Mouse (Mus musculus) limb, embryonic 13.5 days (tissue): ENCODE measurements at regions not wholly inside any gene's neighbourhood (a gene's known extent, or its start where the extent isn't known, plus 50 kb on each side); places are given as distances from the start of the nearest gene placed in this dataset.
A peak's percentile ranks its signal among the peaks of the same experiment; 100 is the strongest.

ENCODE experiments used
- ATAC-seq: fragments of 200-750 bp; cut with Nextera tagmentation; 2 replicates; pipeline ENCODE4 v1.8.0; 2017; ENCODE audit warnings: low read depth, moderate number of reproducible peaks, moderate TSS enrichment; ENCODE audit not compliant: low FRiP score
- H3K27ac ChIP-seq: fragments of 300-500 bp; sonication (generic); 2 replicates; pipeline ENCODE4 v1.5.1; 2015; ENCODE audit warnings: inconsistent platforms, mild to moderate bottlenecking, moderate library complexity
- H3K27me3 ChIP-seq: fragments of 300-500 bp; sonication (generic); 2 replicates; pipeline ENCODE4 v1.6.1; 2015; ENCODE audit warnings: mild to moderate bottlenecking, inconsistent platforms
- H3K36me3 ChIP-seq: fragments of 300-500 bp; sonication (generic); 2 replicates; pipeline ENCODE4 v1.6.1; 2015; ENCODE audit warnings: inconsistent platforms, mild to moderate bottlenecking, moderate library complexity
- H3K4me1 ChIP-seq: fragments of 300-500 bp; sonication (generic); 2 replicates; pipeline ENCODE4 v1.6.1; 2015; ENCODE audit warnings: inconsistent platforms
- H3K4me2 ChIP-seq: fragments of 300-500 bp; sonication (generic); replicated peaks from 2 replicates; pipeline ENCODE4 v1.6.1; 2015; ENCODE audit warnings: inconsistent platforms, mild to moderate bottlenecking, moderate library complexity
- H3K4me3 ChIP-seq: fragments of 300-500 bp; sonication (generic); 2 replicates; pipeline ENCODE4 v1.5.1; 2015; ENCODE audit warnings: moderate library complexity, mild to moderate bottlenecking, inconsistent platforms
- H3K9ac ChIP-seq: fragments of 300-500 bp; sonication (generic); 2 replicates; pipeline ENCODE4 v1.6.1; 2015; ENCODE audit warnings: mild to moderate bottlenecking, inconsistent platforms
- H3K9me3 ChIP-seq: fragments of 300-500 bp; sonication (generic); 2 replicates; pipeline ENCODE4 v1.6.1; 2016; ENCODE audit warnings: inconsistent platforms
- WGBS: fragments of 180-500 bp; shearing (Covaris S2); methylation state at CpG from one replicate; pipeline ENCODE4 v1.1.7; 2015; 5-methylcytosine and 5-hydroxymethylcytosine counted together

DNA sequence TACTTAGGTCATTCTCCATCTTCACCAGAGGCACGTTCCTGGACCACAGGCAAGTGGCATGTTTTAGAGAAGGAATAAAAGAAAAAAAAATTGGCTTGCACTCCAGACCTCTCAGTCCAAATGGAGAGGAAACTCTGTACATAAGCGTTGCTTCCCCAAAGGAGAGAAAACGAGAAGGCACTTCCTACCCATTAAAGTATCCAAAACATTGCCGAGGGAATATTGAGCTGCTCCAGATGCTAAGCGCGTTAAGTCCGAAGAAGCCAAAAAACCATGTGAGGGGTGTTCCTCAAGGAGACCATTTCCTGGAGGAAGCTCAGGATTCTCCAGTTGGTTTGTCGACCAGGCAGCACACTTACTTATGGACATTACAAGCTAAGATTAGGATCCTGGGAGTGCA is 286.2 kb downstream of the Pax1 start:
- Histone ChIP-seq H3K27ac (no peak overlapping the region), H3K36me3 (no peaks in the 10 kb centered on the region), H3K4me2 (no peak overlapping the region), H3K27me3 (peaks cover 15% of the 10 kb centered on the region), H3K9ac (no peak overlapping the region), H3K9me3 (no peaks in the 10 kb centered on the region), H3K4me1 (peaks cover 7% of the 10 kb centered on the region; the same call in 1 of the 2 replicates), H3K4me3 (no peak overlapping the region)
- 45% methylated on average over 8 of the region's 8 CpGs for WGBS
- peak; percentile 76 for ATAC-seq

- peak; percentile 36; the same call in 1 of the 2 replicates for ATAC-seq
Measured at GRCm38 (mm10) chr2:147647506-147647905, 285.8 kb downstream of the Pax1 start.

DNA sequence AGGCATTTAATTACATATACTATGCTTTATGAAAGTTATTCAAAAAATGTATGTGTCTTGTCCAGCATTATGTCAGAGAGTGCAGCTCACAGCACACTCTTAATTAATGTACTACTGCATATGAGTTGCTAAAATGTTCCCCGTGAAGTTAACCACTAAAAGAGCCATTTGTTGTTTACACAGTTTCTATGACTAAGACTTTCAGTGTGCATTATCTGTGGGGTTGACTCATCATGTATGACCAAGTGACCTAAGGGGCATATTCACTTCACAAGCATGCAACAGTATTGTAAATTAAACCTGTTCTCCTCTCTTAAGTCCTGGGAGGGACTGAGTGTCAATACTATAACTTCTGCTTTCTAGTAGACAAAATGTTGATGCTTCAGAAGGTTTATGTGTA is 276.2 kb downstream of the Pax1 start:
- Histone ChIP-seq H3K27me3 (peaks cover 5% of the 10 kb centered on the region; the same call in 1 of the 2 replicates), H3K36me3 (no peaks in the 10 kb centered on the region), H3K4me3 (no peak overlapping the region), H3K9ac (no peak overlapping the region), H3K4me1 (0 out of 2 replicates have a peak, but pooled peaks cover 3% of the 10 kb centered on the region), H3K4me2 (no peak overlapping the region), H3K9me3 (no peaks in the 10 kb centered on the region), H3K27ac (no peak overlapping the region)
- WGBS = 75% methylated on average over 1 of the region's 1 CpGs
- no peak for ATAC-seq

More at GRCm38 (mm10) chr2:147647506-147647905, 285.8 kb downstream of the Pax1 start:
- Histone ChIP-seq H3K27ac (no peak overlapping the region), H3K4me3 (no peak overlapping the region), H3K9me3 (no peaks in the 10 kb centered on the region), H3K9ac (no peak overlapping the region), H3K36me3 (no peaks in the 10 kb centered on the region), H3K27me3 (peaks cover 18% of the 10 kb centered on the region), H3K4me2 (no peak overlapping the region), H3K4me1 (peaks cover 7% of the 10 kb centered on the region; the same call in 1 of the 2 replicates)
- 59% methylated on average over 4 of the region's 4 CpGs for WGBS

DNA sequence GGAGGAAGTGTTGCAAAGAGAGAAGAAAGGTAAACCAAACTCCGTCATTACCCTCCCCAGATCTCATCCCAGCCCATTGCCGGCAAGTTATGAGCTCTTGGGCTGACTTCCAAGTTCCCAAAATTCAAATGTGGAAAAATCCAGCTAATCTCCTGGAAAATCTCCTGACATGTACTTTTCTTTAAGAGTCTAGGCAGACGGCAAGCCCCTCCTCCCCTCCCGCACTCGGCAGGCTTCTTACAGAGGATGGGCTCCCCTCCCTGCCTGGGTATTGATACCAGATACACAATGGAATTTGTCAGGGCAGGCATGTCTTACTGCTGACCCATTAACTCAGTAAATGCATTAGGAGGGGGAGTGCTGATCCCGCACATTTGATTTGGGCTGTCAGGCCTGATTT is 271.0 kb downstream of the Pax1 start:
- no peaks in the 10 kb centered on the region for H3K27me3 ChIP-seq
- H3K4me1 ChIP-seq = 0 out of 2 replicates have a peak, but pooled peaks cover 9% of the 10 kb centered on the region
- no peak overlapping the region for H3K4me3 ChIP-seq
- H3K9ac ChIP-seq = no peak overlapping the region
- WGBS = 40% methylated on average over 6 of the region's 6 CpGs
- ATAC-seq = no peak; the same call in 1 of the 2 replicates
- no peaks in the 10 kb centered on the region for H3K36me3 ChIP-seq
- H3K9me3 ChIP-seq = no peaks in the 10 kb centered on the region
- no peak overlapping the region for H3K27ac ChIP-seq
- no peak overlapping the region for H3K4me2 ChIP-seq

- Histone ChIP-seq H3K4me2 (no peak overlapping the region), H3K4me1 (0 out of 2 replicates have a peak, but pooled peaks cover 9% of the 10 kb centered on the region), H3K9me3 (no peaks in the 10 kb centered on the region), H3K27ac (no peak overlapping the region), H3K9ac (no peak overlapping the region), H3K4me3 (no peak overlapping the region), H3K36me3 (no peaks in the 10 kb centered on the region), H3K27me3 (no peaks in the 10 kb centered on the region)
- WGBS = 80% methylated on average over 3 of the region's 3 CpGs
- no peak for ATAC-seq
Measured at GRCm38 (mm10) chr2:147629716-147630115, 268.0 kb downstream of the Pax1 start.

GRCm38 (mm10) chr2:147627096-147627495 is 265.4 kb downstream of the Pax1 start:
- no peaks in the 10 kb centered on the region for H3K9me3 ChIP-seq
- H3K4me3 ChIP-seq = no peak overlapping the region
- no peak overlapping the region for H3K27ac ChIP-seq
- no peaks in the 10 kb centered on the region for H3K27me3 ChIP-seq
- 59% methylated on average over 5 of the region's 5 CpGs for WGBS
- no peaks in the 10 kb centered on the region for H3K4me1 ChIP-seq
- H3K4me2 ChIP-seq = no peak overlapping the region
- no peaks in the 10 kb centered on the region for H3K36me3 ChIP-seq
- no peak overlapping the region for H3K9ac ChIP-seq
- no peak for ATAC-seq

DNA sequence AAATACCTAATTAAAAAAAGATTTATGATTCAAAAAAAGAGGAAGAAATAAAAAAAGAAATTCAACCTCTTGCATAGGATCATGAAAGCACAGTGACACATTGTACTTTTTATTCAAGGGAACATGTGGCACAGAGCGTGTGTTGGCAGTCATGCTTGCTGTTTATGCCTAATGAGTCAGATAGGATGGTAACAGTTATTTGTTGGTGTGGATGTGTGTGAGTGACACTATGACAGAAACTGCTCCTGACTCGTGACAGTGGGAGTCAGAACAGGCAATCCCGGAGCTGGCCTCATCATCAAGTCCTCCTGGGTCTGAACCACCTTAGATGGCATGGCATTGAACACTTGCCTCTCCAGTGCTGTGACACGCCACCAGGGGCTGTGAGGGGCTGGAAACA is 261.4 kb downstream of the Pax1 start:
- no peak overlapping the region for H3K4me2 ChIP-seq
- no peak overlapping the region for H3K9ac ChIP-seq
- 84% methylated on average over 4 of the region's 4 CpGs for WGBS
- no peaks in the 10 kb centered on the region for H3K27me3 ChIP-seq
- no peaks in the 10 kb centered on the region for H3K36me3 ChIP-seq
- no peak overlapping the region for H3K27ac ChIP-seq
- H3K4me1 ChIP-seq = peaks cover under 1% of the 10 kb centered on the region
- H3K4me3 ChIP-seq = no peak overlapping the region
- no peak for ATAC-seq
- H3K9me3 ChIP-seq = no peaks in the 10 kb centered on the region

GRCm38 (mm10) chr2:147617849-147618248 is 256.1 kb downstream of the Pax1 start:
- ATAC-seq = no peak
- 35% methylated on average over 10 of the region's 10 CpGs for WGBS

GRCm38 (mm10) chr2:147610343-147610742 is 248.6 kb downstream of the Pax1 start:
- no peak overlapping the region for H3K9ac ChIP-seq
- no peak overlapping the region for H3K27ac ChIP-seq
- no peaks in the 10 kb centered on the region for H3K4me1 ChIP-seq
- ATAC-seq = no peak
- no peaks in the 10 kb centered on the region for H3K36me3 ChIP-seq
- H3K4me3 ChIP-seq = no peak overlapping the region
- H3K9me3 ChIP-seq = no peaks in the 10 kb centered on the region
- H3K27me3 ChIP-seq = no peaks in the 10 kb centered on the region
- no peak overlapping the region for H3K4me2 ChIP-seq

More at GRCm38 (mm10) chr2:147617849-147618248, 256.1 kb downstream of the Pax1 start:
- Histone ChIP-seq H3K4me1 (peaks cover 7% of the 10 kb centered on the region), H3K27me3 (0 out of 2 replicates have a peak, but pooled peaks cover 9% of the 10 kb centered on the region), H3K9ac (no peak overlapping the region), H3K4me2 (peak overlapping the region; percentile 28; the same call in 1 of the 2 replicates), H3K27ac (no peak overlapping the region), H3K36me3 (no peaks in the 10 kb centered on the region), H3K4me3 (no peak overlapping the region), H3K9me3 (no peaks in the 10 kb centered on the region)

- no peak for ATAC-seq
- 10% methylated on average over 2 of the region's 2 CpGs for WGBS
Measured at GRCm38 (mm10) chr2:147601639-147602038, 239.9 kb downstream of the Pax1 start.

DNA sequence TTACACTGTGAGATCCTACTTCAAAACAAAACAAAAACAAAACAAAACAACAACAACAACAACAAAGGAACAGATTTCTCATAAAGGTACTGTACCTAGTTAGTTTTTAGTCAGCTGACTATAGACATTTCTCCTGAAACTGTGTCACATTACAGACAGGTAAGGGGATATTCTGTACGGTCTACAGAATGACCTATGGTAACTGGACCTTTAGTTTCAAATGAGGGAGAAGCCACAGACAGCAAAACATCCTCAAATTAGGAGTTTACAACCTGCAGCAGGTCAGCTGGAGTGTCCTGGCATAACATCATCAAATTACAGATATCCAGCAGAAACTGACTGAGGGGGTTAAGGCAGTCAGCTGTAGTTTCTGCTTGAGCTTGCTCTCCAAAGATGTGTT is 210.7 kb downstream of the Pax1 start:
- no peaks in the 10 kb centered on the region for H3K4me1 ChIP-seq
- WGBS = 78% methylated on average over 1 of the region's 1 CpGs
- no peak overlapping the region for H3K4me3 ChIP-seq
- H3K9me3 ChIP-seq = no peaks in the 10 kb centered on the region
- peaks cover 54% of the 10 kb centered on the region for H3K27me3 ChIP-seq
- H3K4me2 ChIP-seq = no peak overlapping the region
- no peak overlapping the region for H3K27ac ChIP-seq
- no peaks in the 10 kb centered on the region for H3K36me3 ChIP-seq
- ATAC-seq = no peak
- no peak overlapping the region for H3K9ac ChIP-seq

More at GRCm38 (mm10) chr2:147601639-147602038, 239.9 kb downstream of the Pax1 start:
- Histone ChIP-seq H3K4me3 (no peak overlapping the region), H3K4me1 (no peaks in the 10 kb centered on the region), H3K27ac (no peak overlapping the region), H3K36me3 (no peaks in the 10 kb centered on the region), H3K27me3 (no peaks in the 10 kb centered on the region), H3K4me2 (no peak overlapping the region), H3K9ac (no peak overlapping the region), H3K9me3 (no peaks in the 10 kb centered on the region)

GRCm38 (mm10) chr2:147561220-147561619 is 199.5 kb downstream of the Pax1 start:
- Histone ChIP-seq H3K36me3 (no peaks in the 10 kb centered on the region), H3K9me3 (no peaks in the 10 kb centered on the region), H3K4me2 (no peak overlapping the region), H3K4me1 (peaks cover 17% of the 10 kb centered on the region), H3K9ac (no peak overlapping the region), H3K27ac (no peak overlapping the region), H3K27me3 (peaks cover 79% of the 10 kb centered on the region), H3K4me3 (no peak overlapping the region)
- ATAC-seq = peak; percentile 68; the same call in 1 of the 2 replicates
- WGBS = 12% methylated on average over 7 of the region's 7 CpGs
